Mouse (Mus musculus) liver, postnatal 0 days (tissue): Measurements from ENCODE around the gene Hsp90aa1.

Experiments used
- CTCF ChIP-seq: sonication (generic); IDR thresholded peaks from 2 replicates; pipeline ENCODE4 v1.5.1; 2016; ENCODE audit warnings: antibody characterized with exemption, low read depth
- EP300 ChIP-seq: IDR thresholded peaks from 2 replicates; pipeline ENCODE4 v1.6.1; 2016; ENCODE audit warnings: antibody characterized with exemption, low read depth, mild to moderate bottlenecking

DNA sequence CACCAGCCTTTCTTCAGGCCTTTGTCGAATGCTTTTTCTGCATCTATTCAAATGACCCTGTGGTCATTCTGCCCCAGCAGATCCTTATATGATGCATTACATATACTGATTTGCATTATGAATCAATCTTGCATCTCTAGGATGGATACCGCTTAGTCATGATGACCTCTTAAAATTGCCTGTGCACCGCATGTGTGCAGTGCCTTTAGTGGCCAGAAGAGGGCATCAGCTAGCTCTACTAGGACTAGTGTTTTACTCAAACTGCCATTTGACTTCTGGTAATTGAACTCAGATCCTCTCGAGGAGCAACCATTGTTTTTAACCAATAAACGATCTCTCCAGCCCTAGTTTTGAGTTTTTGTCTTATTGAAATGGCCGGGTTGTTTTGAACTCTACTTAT lies 11.3 kb upstream of the Hsp90aa1 start:
- peak; percentile 68 for TF ChIP-seq CTCF
- no peak for TF ChIP-seq EP300
